Mouse (Mus musculus): ENCODE data around the gene Dnhd1. TPM values are rescaled to one million over a fixed set of nuclear protein-coding genes. Genes with fewer than 3 reads are reported as not detected.

The Dnhd1 gene
- polyA plus RNA-seq (2017; shearing (Covaris generic)) = 1 to 10 TPM; 1.4 to 1.7 TPM

GRCm38 (mm10) chr7:105650639-105651435, at the start of gene Dnhd1:
Gene Dnhd1, plus strand, starts transcription at chr7:105650827.

GRCm38 (mm10) chr7:105633127-105633800, 17.4 kb upstream of the Dnhd1 start, which contains the start of gene Trim3:
Gene Trim3, minus strand, starts transcription at chr7:105633571.

GRCm38 (mm10) chr7:105639756-105640155, 10.9 kb upstream of the Dnhd1 start, which contains the start of gene Timm10b:
Gene Timm10b, plus strand, starts transcription at chr7:105640056.

GRCm38 (mm10) chr7:105640233-105640893, 10.3 kb upstream of the Dnhd1 start, which contains the start of the genes Arfip2 and Gm45799:
Gene Arfip2, minus strand, starts transcription at chr7:105640416.
Gene Gm45799, plus strand, starts transcription at chr7:105640552.

GRCm38 (mm10) chr7:105736264-105736901, 85.8 kb downstream of the Dnhd1 start, which contains the start of gene Ilk:
Gene Ilk, plus strand, starts transcription at chr7:105736592.

GRCm38 (mm10) chr7:105736911-105737521, 86.4 kb downstream of the Dnhd1 start, which contains the start of gene Rrp8:
Gene Rrp8, minus strand, starts transcription at chr7:105737385.

GRCm38 (mm10) chr7:105743926-105744590, 93.4 kb downstream of the Dnhd1 start, which contains the start of gene Taf10:
Gene Taf10, minus strand, starts transcription at chr7:105744361.

GRCm38 (mm10) chr7:105751491-105752433, 101.1 kb downstream of the Dnhd1 start, which contains the start of gene Tpp1:
Gene Tpp1, minus strand, starts transcription at chr7:105752235.

Other genes starting within 250 kb of the Dnhd1 start
- not detected for gene Cnga4, start 246.3 kb upstream of the Dnhd1 start, polyA plus RNA-seq (2017; shearing (Covaris generic))
- gene Cckbr, start 225.1 kb upstream of the Dnhd1 start, polyA plus RNA-seq (2017; shearing (Covaris generic)) = not detected
- under 1 TPM in 1 of 2 experiments, not detected in 1; 0.31 TPM for gene Cavin3, start 168.5 kb upstream of the Dnhd1 start, polyA plus RNA-seq (2017; shearing (Covaris generic))
- 10 to 100 TPM; 31.7 to 63.8 TPM for gene Smpd1, start 96.5 kb upstream of the Dnhd1 start, polyA plus RNA-seq (2017; shearing (Covaris generic))
- 1 to 10 TPM; 1.8 to 10.0 TPM for gene Apbb1, start 69.2 kb upstream of the Dnhd1 start, polyA plus RNA-seq (2017; shearing (Covaris generic))
- gene Hpx, start 50.7 kb upstream of the Dnhd1 start, polyA plus RNA-seq (2017; shearing (Covaris generic)) = under 1 TPM; 0.21 to 0.29 TPM
- 1 to 10 TPM; 6.8 to 8.5 TPM for gene Trim3, start 17.3 kb upstream of the Dnhd1 start, polyA plus RNA-seq (2017; shearing (Covaris generic))
- gene Timm10b, start 10.8 kb upstream of the Dnhd1 start, polyA plus RNA-seq (2017; shearing (Covaris generic)) = 100 to 1,000 TPM; 220 to 263 TPM
- gene Arfip2, start 10.4 kb upstream of the Dnhd1 start, polyA plus RNA-seq (2017; shearing (Covaris generic)) = 10 to 100 TPM; 19.6 to 26.2 TPM
- gene Gm45799, start 10.3 kb upstream of the Dnhd1 start, polyA plus RNA-seq (2017; shearing (Covaris generic)) = 10 to 100 TPM; 10.1 to 13.8 TPM
- gene Ilk, start 85.8 kb downstream of the Dnhd1 start, polyA plus RNA-seq (2017; shearing (Covaris generic)) = 100 to 1,000 TPM; 196 to 202 TPM
- 10 to 100 TPM; 30.5 to 34.8 TPM for gene Rrp8, start 86.6 kb downstream of the Dnhd1 start, polyA plus RNA-seq (2017; shearing (Covaris generic))
- gene Taf10, start 93.5 kb downstream of the Dnhd1 start, polyA plus RNA-seq (2017; shearing (Covaris generic)) = 100 to 1,000 TPM; 367 to 382 TPM
- 100 to 1,000 TPM; 102 to 109 TPM for gene Tpp1, start 101.4 kb downstream of the Dnhd1 start, polyA plus RNA-seq (2017; shearing (Covaris generic))
- under 1 TPM in 1 of 2 experiments, not detected in 1; 0.14 TPM for gene Dchs1, start 136.8 kb downstream of the Dnhd1 start, polyA plus RNA-seq (2017; shearing (Covaris generic))
- gene Mrpl17, start 160.3 kb downstream of the Dnhd1 start, polyA plus RNA-seq (2017; shearing (Covaris generic)) = 100 to 1,000 TPM; 118 to 182 TPM

Data from activated CD4-positive, CD25-positive, alpha-beta regulatory T cell (primary cell).